Mouse (Mus musculus): ENCODE measurements around the gene Chrna3.

The Chrna3 gene

GRCm38 (mm10) chr9:55023326-55023725 is 3.0 kb downstream of the Chrna3 start:
- no peaks in the 10 kb centered on the region for H3K9me3 ChIP-seq (ENCODE audit: low read length)
- no peak for TF ChIP-seq NANOG (IDR thresholded peaks at IDR 0.05; ENCODE audit: borderline replicate concordance, low read length)
- no peak for TF ChIP-seq CTCF (conservative IDR thresholded peaks at IDR 0.05; ENCODE audit: low read length)
- no peak for TF ChIP-seq POU5F1 (IDR thresholded peaks at IDR 0.05; ENCODE audit: borderline replicate concordance, low read length)
- H3K36me3 ChIP-seq (ENCODE audit: insufficient read depth, low read length): no peaks in the 10 kb centered on the region
- H3K4me3 ChIP-seq (replicated peaks; ENCODE audit: low read length): no peak overlapping the region
- H3K27me3 ChIP-seq (ENCODE audit: insufficient read depth, low read length): peaks cover 53% of the 10 kb centered on the region
- peaks cover 19% of the 10 kb centered on the region for H3K4me1 ChIP-seq (replicated peaks; ENCODE audit: low read depth, low read length)

- H3K9me3 ChIP-seq (ENCODE audit: low read length): no peaks in the 10 kb centered on the region
- TF ChIP-seq POU5F1 (IDR thresholded peaks at IDR 0.05; ENCODE audit: borderline replicate concordance, low read length): no peak
- no peak for TF ChIP-seq NANOG (IDR thresholded peaks at IDR 0.05; ENCODE audit: borderline replicate concordance, low read length)
- no peak for TF ChIP-seq CTCF (conservative IDR thresholded peaks at IDR 0.05; ENCODE audit: low read length)
- no peaks in the 10 kb centered on the region for H3K36me3 ChIP-seq (ENCODE audit: insufficient read depth, low read length)
Observed at GRCm38 (mm10) chr9:55016926-55017325, 9.4 kb downstream of the Chrna3 start.

GRCm38 (mm10) chr9:55010588-55011350 is 15.6 kb downstream of the Chrna3 start:
- Histone ChIP-seq H3K27me3 (ENCODE audit: insufficient read depth, low read length) (no peaks in the 10 kb centered on the region), H3K9me3 (ENCODE audit: low read length) (no peaks in the 10 kb centered on the region), H3K36me3 (ENCODE audit: insufficient read depth, low read length) (no peaks in the 10 kb centered on the region), H3K4me3 (replicated peaks; ENCODE audit: low read length) (no peak overlapping the region), H3K4me1 (replicated peaks; ENCODE audit: low read depth, low read length) (no peaks in the 10 kb centered on the region)
- 0 out of 2 replicates have a peak, but pooled peaks have one; percentile 1 for TF ChIP-seq CTCF (conservative IDR thresholded peaks at IDR 0.05; ENCODE audit: low read length)
- TF ChIP-seq POU5F1 (IDR thresholded peaks at IDR 0.05; ENCODE audit: borderline replicate concordance, low read length): no peak

More at GRCm38 (mm10) chr9:55016926-55017325, 9.4 kb downstream of the Chrna3 start:
- H3K27me3 ChIP-seq (ENCODE audit: insufficient read depth, low read length): peaks cover 9% of the 10 kb centered on the region
- H3K4me3 ChIP-seq (replicated peaks; ENCODE audit: low read length): no peak overlapping the region
- no peaks in the 10 kb centered on the region for H3K4me1 ChIP-seq (replicated peaks; ENCODE audit: low read depth, low read length)

GRCm38 (mm10) chr9:55009692-55010091 is 16.7 kb downstream of the Chrna3 start:
- no peak for TF ChIP-seq POU5F1 (IDR thresholded peaks at IDR 0.05; ENCODE audit: borderline replicate concordance, low read length)
- no peak for TF ChIP-seq NANOG (IDR thresholded peaks at IDR 0.05; ENCODE audit: borderline replicate concordance, low read length)
- no peak for TF ChIP-seq CTCF (conservative IDR thresholded peaks at IDR 0.05; ENCODE audit: low read length)
- no peak overlapping the region for H3K4me3 ChIP-seq (replicated peaks; ENCODE audit: low read length)

GRCm38 (mm10) chr9:55003609-55004008 is 22.8 kb downstream of the Chrna3 start:
- Histone ChIP-seq H3K36me3 (ENCODE audit: insufficient read depth, low read length) (no peaks in the 10 kb centered on the region), H3K4me1 (replicated peaks; ENCODE audit: low read depth, low read length) (no peaks in the 10 kb centered on the region), H3K4me3 (replicated peaks; ENCODE audit: low read length) (no peak overlapping the region)

More at GRCm38 (mm10) chr9:55009692-55010091, 16.7 kb downstream of the Chrna3 start:
- Histone ChIP-seq H3K27me3 (ENCODE audit: insufficient read depth, low read length) (no peaks in the 10 kb centered on the region; the same call in 1 of the 2 replicates), H3K4me1 (replicated peaks; ENCODE audit: low read depth, low read length) (no peaks in the 10 kb centered on the region), H3K36me3 (ENCODE audit: insufficient read depth, low read length) (no peaks in the 10 kb centered on the region), H3K9me3 (ENCODE audit: low read length) (no peaks in the 10 kb centered on the region)

GRCm38 (mm10) chr9:54995645-54996044 is 30.7 kb downstream of the Chrna3 start:
- no peaks in the 10 kb centered on the region for H3K27me3 ChIP-seq (ENCODE audit: insufficient read depth, low read length)
- no peaks in the 10 kb centered on the region for H3K36me3 ChIP-seq (ENCODE audit: insufficient read depth, low read length)
- H3K4me3 ChIP-seq (replicated peaks; ENCODE audit: low read length): no peak overlapping the region
- TF ChIP-seq NANOG (IDR thresholded peaks at IDR 0.05; ENCODE audit: borderline replicate concordance, low read length) (no peak), CTCF (conservative IDR thresholded peaks at IDR 0.05; ENCODE audit: low read length) (no peak), POU5F1 (IDR thresholded peaks at IDR 0.05; ENCODE audit: borderline replicate concordance, low read length) (no peak)
- H3K4me1 ChIP-seq (replicated peaks; ENCODE audit: low read depth, low read length): peaks cover 15% of the 10 kb centered on the region
- no peaks in the 10 kb centered on the region for H3K9me3 ChIP-seq (ENCODE audit: low read length)

More at GRCm38 (mm10) chr9:55003609-55004008, 22.8 kb downstream of the Chrna3 start:
- no peaks in the 10 kb centered on the region for H3K9me3 ChIP-seq (ENCODE audit: low read length)
- TF ChIP-seq NANOG (IDR thresholded peaks at IDR 0.05; ENCODE audit: borderline replicate concordance, low read length): no peak
- no peak for TF ChIP-seq POU5F1 (IDR thresholded peaks at IDR 0.05; ENCODE audit: borderline replicate concordance, low read length)
- no peak for TF ChIP-seq CTCF (conservative IDR thresholded peaks at IDR 0.05; ENCODE audit: low read length)
- H3K27me3 ChIP-seq (ENCODE audit: insufficient read depth, low read length): no peaks in the 10 kb centered on the region; the same call in 1 of the 2 replicates

GRCm38 (mm10) chr9:54994381-54994780 is 32.0 kb downstream of the Chrna3 start:
- no peaks in the 10 kb centered on the region for H3K36me3 ChIP-seq (ENCODE audit: insufficient read depth, low read length)
- TF ChIP-seq POU5F1 (IDR thresholded peaks at IDR 0.05; ENCODE audit: borderline replicate concordance, low read length) (no peak), CTCF (conservative IDR thresholded peaks at IDR 0.05; ENCODE audit: low read length) (no peak), NANOG (IDR thresholded peaks at IDR 0.05; ENCODE audit: borderline replicate concordance, low read length) (no peak)
- no peaks in the 10 kb centered on the region for H3K27me3 ChIP-seq (ENCODE audit: insufficient read depth, low read length)
- no peak overlapping the region for H3K4me3 ChIP-seq (replicated peaks; ENCODE audit: low read length)
- peaks cover 15% of the 10 kb centered on the region for H3K4me1 ChIP-seq (replicated peaks; ENCODE audit: low read depth, low read length)
- H3K9me3 ChIP-seq (ENCODE audit: low read length): no peaks in the 10 kb centered on the region

- H3K4me3 ChIP-seq (replicated peaks; ENCODE audit: low read length): no peak overlapping the region
- H3K36me3 ChIP-seq (ENCODE audit: insufficient read depth, low read length): no peaks in the 10 kb centered on the region
- H3K9me3 ChIP-seq (ENCODE audit: low read length): no peaks in the 10 kb centered on the region
- TF ChIP-seq POU5F1 (IDR thresholded peaks at IDR 0.05; ENCODE audit: borderline replicate concordance, low read length): no peak
- TF ChIP-seq CTCF (conservative IDR thresholded peaks at IDR 0.05; ENCODE audit: low read length): no peak
- no peak for TF ChIP-seq NANOG (IDR thresholded peaks at IDR 0.05; ENCODE audit: borderline replicate concordance, low read length)
- H3K4me1 ChIP-seq (replicated peaks; ENCODE audit: low read depth, low read length): peaks cover 15% of the 10 kb centered on the region
- no peaks in the 10 kb centered on the region for H3K27me3 ChIP-seq (ENCODE audit: insufficient read depth, low read length)
Observed at GRCm38 (mm10) chr9:54990362-54990761, 36.0 kb downstream of the Chrna3 start.
